Mouse (Mus musculus) kidney, postnatal 0 days (tissue): ENCODE measurements around the gene Atp6v0a1. TPM values are rescaled to one million over a fixed set of nuclear protein-coding genes. Genes with fewer than 3 reads are reported as not detected.

Experiments
- ATAC-seq: fragments of 200-750 bp; cut with Nextera tagmentation; replicated peaks from 2 replicates; pipeline ENCODE4 v1.8.0; 2017; ENCODE audit warnings: low read depth, moderate number of reproducible peaks, moderate TSS enrichment, moderate library complexity; ENCODE audit not compliant: low FRiP score
- DNase-seq: peaks from one replicate; pipeline ENCODE4 v3.0.0-alpha.2; 2016; ENCODE audit warnings: low spot score
- H3K27ac ChIP-seq: fragments of 300-500 bp; sonication (generic); 2 replicates; pipeline ENCODE4 v1.5.1; 2014; ENCODE audit warnings: mild to moderate bottlenecking
- H3K27me3 ChIP-seq: fragments of 300-500 bp; sonication (generic); 2 replicates; pipeline ENCODE4 v1.6.1; 2014; ENCODE audit warnings: low read length, mixed read lengths; ENCODE audit not compliant: insufficient read depth
- H3K36me3 ChIP-seq: fragments of 300-500 bp; sonication (generic); 2 replicates; pipeline ENCODE4 v1.6.1; 2014; ENCODE audit warnings: low read length, mixed read lengths; ENCODE audit not compliant: insufficient read depth
- H3K4me1 ChIP-seq: fragments of 300-500 bp; sonication (generic); replicated peaks from 2 replicates; pipeline ENCODE4 v1.6.1; 2014; ENCODE audit warnings: antibody characterized with exemption, low read length, mixed read lengths; ENCODE audit not compliant: insufficient read depth
- H3K4me2 ChIP-seq: fragments of 300-500 bp; sonication (generic); 2 replicates; pipeline ENCODE4 v1.6.1; 2014; ENCODE audit warnings: mild to moderate bottlenecking, low read length, moderate library complexity, mixed read lengths
- H3K4me3 ChIP-seq: fragments of 300-500 bp; sonication (generic); replicated peaks from 2 replicates; pipeline ENCODE4 v1.5.1; 2014; ENCODE audit warnings: low read depth, low read length
- H3K9ac ChIP-seq: fragments of 300-500 bp; sonication (generic); 2 replicates; pipeline ENCODE4 v1.6.1; 2014; ENCODE audit warnings: low read depth, low read length
- H3K9me3 ChIP-seq: fragments of 300-500 bp; sonication (generic); replicated peaks from 2 replicates; pipeline ENCODE4 v1.6.1; 2016; ENCODE audit warnings: low read length, inconsistent platforms, mixed read lengths
- CTCF ChIP-seq: IDR thresholded peaks from 2 replicates; pipeline ENCODE4 v1.5.1; 2016; ENCODE audit warnings: antibody characterized with exemption, low read depth, mild to moderate bottlenecking, moderate library complexity
- WGBS: fragments of 180-500 bp; shearing (Covaris S2); extraction: QIAGEN DNeasy Blood & Tissue Kit; methylation state at CpG from one replicate; pipeline ENCODE4 v1.1.7; 2014; 5-methylcytosine and 5-hydroxymethylcytosine counted together
- polyA plus RNA-seq: library from polyadenylated mRNA; unstranded; fragments of >200 nt; fragmentation: Nextera tagmentation; extraction: Ambion mirVana; gene quantifications from 2 replicates; pipeline ENCODE4 v1.2.1, GENCODE M21; 2015

Gene Atp6v0a1
- polyA plus RNA-seq, 1 experiment from 2014 or later = 35.1 TPM

- 80% methylated on average over 8 of the region's 8 CpGs for WGBS
- Histone ChIP-seq H3K4me1 (no peaks in the 10 kb centered on the region), H3K27me3 (no peaks in the 10 kb centered on the region), H3K36me3 (peaks cover 29% of the 10 kb centered on the region), H3K4me3 (no peak overlapping the region), H3K9ac (no peak overlapping the region), H3K27ac (no peak overlapping the region), H3K4me2 (no peak overlapping the region), H3K9me3 (no peaks in the 10 kb centered on the region)
- TF ChIP-seq CTCF = no peak
- ATAC-seq (no peak), DNase-seq (no peak)
Measured at GRCm38 (mm10) chr11:101051617-101052016, 42.4 kb downstream of the Atp6v0a1 start.

GRCm38 (mm10) chr11:101052751-101053473 lies 43.7 kb downstream of the Atp6v0a1 start:
- ATAC-seq = no peak
- no peak for TF ChIP-seq CTCF
- Histone ChIP-seq H3K27ac (peak overlapping the region; percentile 1; the same call in 1 of the 2 replicates), H3K9ac (no peak overlapping the region), H3K27me3 (no peaks in the 10 kb centered on the region), H3K4me1 (no peaks in the 10 kb centered on the region), H3K9me3 (no peaks in the 10 kb centered on the region), H3K4me3 (no peak overlapping the region), H3K36me3 (peaks cover 26% of the 10 kb centered on the region), H3K4me2 (no peak overlapping the region)
- no peak for DNase-seq
- 83% methylated on average over 10 of the region's 10 CpGs for WGBS

- TF ChIP-seq CTCF = peak; percentile 50
- H3K4me3 ChIP-seq = no peak overlapping the region
- ATAC-seq (no peak), DNase-seq (no peak)
- H3K27ac ChIP-seq = no peak overlapping the region
- H3K9me3 ChIP-seq = no peaks in the 10 kb centered on the region
- peaks cover 18% of the 10 kb centered on the region for H3K36me3 ChIP-seq
- H3K9ac ChIP-seq = no peak overlapping the region
- no peak overlapping the region for H3K4me2 ChIP-seq
- 0 out of 2 replicates have a peak, but pooled peaks cover 4% of the 10 kb centered on the region for H3K4me1 ChIP-seq
- 97% methylated on average over 1 of the region's 1 CpGs for WGBS
- no peaks in the 10 kb centered on the region for H3K27me3 ChIP-seq
Measured at GRCm38 (mm10) chr11:101053974-101054373, 44.7 kb downstream of the Atp6v0a1 start.

DNA sequence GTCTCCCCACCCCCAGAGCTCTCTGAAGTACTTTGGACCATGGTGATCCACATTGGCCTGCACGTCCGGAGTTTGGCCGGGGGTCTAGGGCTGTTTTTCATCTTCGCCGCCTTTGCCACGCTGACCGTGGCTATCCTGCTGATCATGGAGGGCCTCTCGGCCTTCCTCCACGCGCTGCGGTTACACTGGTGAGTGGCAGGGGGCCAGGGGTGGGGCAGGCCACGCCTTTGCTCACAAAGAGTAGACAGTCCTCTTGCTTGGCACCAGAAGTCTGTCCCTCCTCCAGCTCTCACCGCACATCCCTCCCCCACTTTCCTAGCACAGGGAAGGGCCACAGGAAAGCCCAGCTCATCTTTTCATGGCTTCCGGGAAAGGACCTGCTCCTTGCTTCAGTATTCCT lies 46.2 kb downstream of the Atp6v0a1 start:
- TF ChIP-seq CTCF = no peak
- no peak overlapping the region for H3K4me3 ChIP-seq
- H3K27me3 ChIP-seq = no peaks in the 10 kb centered on the region
- DNase-seq = no peak
- H3K4me1 ChIP-seq = peaks cover 7% of the 10 kb centered on the region; the same call in 1 of the 2 replicates
- no peaks in the 10 kb centered on the region for H3K9me3 ChIP-seq
- H3K27ac ChIP-seq = no peak overlapping the region
- H3K9ac ChIP-seq = 0 out of 2 replicates have a peak overlapping the region, but pooled peaks have one; percentile 13
- peaks cover 7% of the 10 kb centered on the region for H3K36me3 ChIP-seq
- no peak overlapping the region for H3K4me2 ChIP-seq
- no peak for ATAC-seq
- 76% methylated on average over 14 of the region's 14 CpGs for WGBS

DNA sequence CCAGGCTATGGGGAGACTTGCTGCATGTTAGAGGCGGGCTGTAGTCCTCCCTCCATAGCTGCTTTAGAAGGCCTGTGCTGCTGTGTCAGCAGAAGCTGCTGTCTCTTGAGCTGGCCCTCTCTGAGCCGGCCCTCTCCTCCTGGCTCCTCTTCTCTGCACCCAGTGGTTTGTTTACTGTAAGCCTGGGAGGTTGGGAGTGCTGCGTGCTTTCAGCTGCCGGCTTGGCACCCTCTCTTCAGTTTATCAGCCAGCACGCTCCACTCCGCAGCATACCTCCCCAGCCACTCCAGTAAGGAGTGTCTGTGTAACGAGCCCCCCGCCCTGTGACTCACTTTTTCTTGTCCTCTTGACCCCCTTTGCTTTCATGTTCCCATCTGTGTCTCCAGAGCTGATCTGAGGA lies 47.6 kb downstream of the Atp6v0a1 start:
- DNase-seq = no peak
- Histone ChIP-seq H3K36me3 (peaks cover 3% of the 10 kb centered on the region; the same call in 1 of the 2 replicates), H3K4me2 (no peak overlapping the region), H3K4me1 (peaks cover 7% of the 10 kb centered on the region; the same call in 1 of the 2 replicates), H3K9ac (no peak overlapping the region), H3K9me3 (no peaks in the 10 kb centered on the region), H3K4me3 (no peak overlapping the region), H3K27ac (peak overlapping the region; percentile 50), H3K27me3 (no peaks in the 10 kb centered on the region)
- 41% methylated on average over 8 of the region's 8 CpGs for WGBS
- TF ChIP-seq CTCF = no peak
- ATAC-seq = no peak; the same call in 1 of the 2 replicates

- DNase-seq (peak; percentile 86), ATAC-seq (0 out of 2 replicates have a peak, but pooled peaks have one; percentile 16)
- Histone ChIP-seq H3K27ac (no peak overlapping the region), H3K36me3 (peaks cover 7% of the 10 kb centered on the region; the same call in 1 of the 2 replicates), H3K4me1 (peaks cover 8% of the 10 kb centered on the region), H3K4me3 (no peak overlapping the region), H3K27me3 (no peaks in the 10 kb centered on the region), H3K4me2 (no peak overlapping the region), H3K9me3 (no peaks in the 10 kb centered on the region), H3K9ac (no peak overlapping the region)
- peak; percentile 84 for TF ChIP-seq CTCF
- WGBS = 34% methylated on average over 5 of the region's 5 CpGs
Measured at GRCm38 (mm10) chr11:101057860-101058259, 48.6 kb downstream of the Atp6v0a1 start.
